Mouse (Mus musculus) heart, postnatal 4 days (tissue): ENCODE results near the gene Svs5. TPM values are rescaled to one million over a fixed set of nuclear protein-coding genes. Genes with fewer than 3 reads are reported as not detected.

ENCODE experiments used
- DNase-seq: peaks from one replicate; pipeline ENCODE4 v3.0.0; 2021
- microRNA-seq, 2 experiments: library from miRNA; unstranded; fragments of <30 nt; microRNA quantifications; one replicate each; pipeline ENCODE4 v1.2.0; 2021 to 2022
- total RNA-seq, 2 experiments: library from RNA; stranded (reverse); gene quantifications; 2 replicates each; pipeline ENCODE4 v1.2.3; 2021

The Svs5 gene
- total RNA-seq, 2 experiments from 2014 or later: not detected

DNA sequence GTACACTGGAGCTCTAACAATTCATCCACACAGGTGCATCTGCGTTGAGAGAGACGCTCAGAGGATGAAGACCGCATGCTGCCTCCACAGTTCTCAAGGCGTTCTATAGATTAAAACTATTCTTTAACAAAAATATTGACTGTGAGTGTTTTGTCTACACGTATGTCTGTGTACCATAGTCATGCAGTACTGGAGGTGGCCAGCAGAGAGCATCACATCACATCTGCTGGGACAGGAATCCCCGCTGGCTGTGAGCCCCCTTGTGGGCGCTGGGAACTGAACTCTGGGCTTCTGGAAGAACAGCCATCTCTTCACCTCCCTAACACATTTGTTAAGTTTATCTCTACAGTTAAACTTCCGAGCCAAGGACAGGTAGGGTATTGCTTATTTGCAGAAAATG is 49.2 kb downstream of the Svs5 start:
- DNase-seq: no peak

DNA sequence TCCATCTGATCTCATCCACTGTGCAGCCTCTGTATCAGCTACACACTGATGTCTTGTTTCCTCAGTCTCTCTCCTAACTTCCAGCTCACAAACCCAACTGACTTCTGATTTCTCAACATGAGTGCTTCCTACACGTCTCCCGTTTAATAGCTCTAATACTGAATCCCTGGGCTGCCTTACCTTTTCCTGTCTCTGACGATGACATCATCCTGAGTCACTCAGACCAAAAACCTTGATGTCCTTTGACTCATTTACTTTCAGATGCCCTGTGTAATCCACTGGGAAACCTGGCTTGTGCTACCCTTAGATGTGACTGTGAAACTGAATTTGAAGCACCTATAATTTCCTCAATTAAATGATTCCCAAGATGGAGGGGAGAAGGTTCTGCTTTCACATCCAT is 50.4 kb downstream of the Svs5 start:
- DNase-seq: no peak

Small RNAs within 50 kb of the gene (microRNA-seq; reads per million reads assigned to microRNA genes)
- gene Mir7678: 0 reads per million in 2 experiments

Other genes with a start within 250 kb of the Svs5 start
- under 1 TPM in 1 of 2 experiments, not detected in 1; 0.19 TPM for gene Kcns1, start 161.6 kb upstream of the Svs5 start, total RNA-seq
- gene Wfdc5, start 150.0 kb upstream of the Svs5 start, total RNA-seq: not detected
- gene Wfdc12, start 142.1 kb upstream of the Svs5 start, total RNA-seq: not detected
- gene Wfdc15a, start 132.6 kb upstream of the Svs5 start, total RNA-seq: not detected
- not detected for gene Wfdc15b, start 111.1 kb upstream of the Svs5 start, total RNA-seq
- not detected for gene Svs2, start 94.3 kb upstream of the Svs5 start, total RNA-seq
- not detected for gene Svs3b, start 76.1 kb upstream of the Svs5 start, total RNA-seq
- gene Svs4, start 54.3 kb upstream of the Svs5 start, total RNA-seq: not detected
- gene Svs3a, start 43.5 kb upstream of the Svs5 start, total RNA-seq: not detected
- not detected for gene Svs6, start 16.0 kb upstream of the Svs5 start, total RNA-seq
- under 1 TPM; 0.41 to 0.83 TPM for gene Slpi, start 56.4 kb downstream of the Svs5 start, total RNA-seq
- gene Rbpjl, start 70.4 kb downstream of the Svs5 start, total RNA-seq: not detected
- gene Matn4, start 72.4 kb downstream of the Svs5 start, total RNA-seq: 1 to 10 TPM; 1.8 TPM
- gene Sdc4, start 111.1 kb downstream of the Svs5 start, total RNA-seq: 10 to 100 TPM; 22.1 to 25.8 TPM
- gene Sys1, start 124.2 kb downstream of the Svs5 start, total RNA-seq: 10 to 100 TPM; 20.2 to 23.1 TPM
- 1 to 10 TPM; 2.5 to 4.3 TPM for gene Gm20458, start 128.2 kb downstream of the Svs5 start, total RNA-seq
- not detected for gene Trp53tg5, start 141.0 kb downstream of the Svs5 start, total RNA-seq
- gene Dbndd2, start 153.4 kb downstream of the Svs5 start, total RNA-seq: 10 to 100 TPM; 19.2 to 21.2 TPM
- gene Pigt, start 164.8 kb downstream of the Svs5 start, total RNA-seq: 10 to 100 TPM; 61.8 to 64.1 TPM
- under 1 TPM; 0.55 to 0.77 TPM for gene Wfdc2, start 229.7 kb downstream of the Svs5 start, total RNA-seq
- not detected for gene Spint3, start 240.7 kb downstream of the Svs5 start, total RNA-seq